Mouse (Mus musculus) liver, embryonic 15.5 days (tissue): ENCODE measurements around the gene Osbpl2. TPM values are rescaled to one million over a fixed set of nuclear protein-coding genes. Genes with fewer than 3 reads are reported as not detected.

ENCODE experiments used
- ATAC-seq: fragments of 200-750 bp; cut with Nextera tagmentation; 2 replicates; pipeline ENCODE4 v1.8.0; 2017; ENCODE audit warnings: moderate number of reproducible peaks, mild to moderate bottlenecking, moderate library complexity; ENCODE audit not compliant: insufficient read depth
- H3K27ac ChIP-seq: fragments of 300-500 bp; sonication (generic); replicated peaks from 2 replicates; pipeline ENCODE4 v1.5.1; 2015; ENCODE audit warnings: mild to moderate bottlenecking, inconsistent platforms
- H3K27me3 ChIP-seq: fragments of 300-500 bp; sonication (generic); 2 replicates; pipeline ENCODE4 v1.6.1; 2015; ENCODE audit warnings: mild to moderate bottlenecking, inconsistent platforms
- H3K36me3 ChIP-seq: fragments of 300-500 bp; sonication (generic); replicated peaks from 2 replicates; pipeline ENCODE4 v1.6.1; 2015; ENCODE audit warnings: moderate library complexity, mild to moderate bottlenecking, inconsistent platforms
- H3K4me1 ChIP-seq: fragments of 300-500 bp; sonication (generic); replicated peaks from 2 replicates; pipeline ENCODE4 v1.6.1; 2015; ENCODE audit warnings: inconsistent platforms
- H3K4me2 ChIP-seq: fragments of 300-500 bp; sonication (generic); 2 replicates; pipeline ENCODE4 v1.6.1; 2015; ENCODE audit warnings: moderate library complexity, mild to moderate bottlenecking, inconsistent platforms
- H3K4me3 ChIP-seq: fragments of 300-500 bp; sonication (generic); replicated peaks from 2 replicates; pipeline ENCODE4 v1.5.1; 2015; ENCODE audit warnings: mild to moderate bottlenecking, inconsistent platforms
- H3K9ac ChIP-seq: fragments of 300-500 bp; sonication (generic); 2 replicates; pipeline ENCODE4 v1.6.1; 2015; ENCODE audit warnings: moderate library complexity, mild to moderate bottlenecking, inconsistent platforms
- H3K9me3 ChIP-seq: fragments of 300-500 bp; sonication (generic); replicated peaks from 2 replicates; pipeline ENCODE4 v1.6.1; 2016; ENCODE audit warnings: inconsistent platforms
- whole genome bisulfite sequencing: fragments of 180-500 bp; shearing (Covaris S2); methylation state at CpG from one replicate; pipeline ENCODE4 v1.1.7; 2015; ENCODE audit warnings: mixed read lengths; ENCODE audit not compliant: insufficient replicate concordance; 5-methylcytosine and 5-hydroxymethylcytosine counted together
- polyA plus RNA-seq: library from polyadenylated mRNA; unstranded; fragments of >200 nt; fragmentation: Nextera tagmentation; extraction: Ambion mirVana; gene quantifications from 2 replicates; pipeline ENCODE4 v1.2.1, GENCODE M21; 2015

The Osbpl2 gene
- 9.4 and 10.5 TPM in 2 replicates for polyA plus RNA-seq

GRCm38 (mm10) chr2:180118661-180119438, at the start of gene Osbpl2:
Gene Osbpl2 (plus strand): TSS chr2:180119306.
- Histone ChIP-seq H3K36me3 (no peaks in the 10 kb centered on the region), H3K4me1 (peaks cover 46% of the 10 kb centered on the region), H3K9me3 (no peaks in the 10 kb centered on the region), H3K27me3 (peaks cover 26% of the 10 kb centered on the region), H3K27ac (peak within 1 kb of the TSS; percentile 83), H3K9ac (peak within 1 kb of the TSS; percentile 83), H3K4me2 (peak within 1 kb of the TSS; percentile 95), H3K4me3 (peak within 1 kb of the TSS; percentile 93)
- WGBS = under 1% methylated on average over 54 of the region's 55 CpGs
- peak; percentile 99 for ATAC-seq

GRCm38 (mm10) chr2:180069770-180070480, 49.2 kb upstream of the Osbpl2 start:
- H3K27ac ChIP-seq = peak overlapping the region; percentile 67
- peak overlapping the region; percentile 85 for H3K4me3 ChIP-seq
- peak overlapping the region; percentile 84 for H3K4me2 ChIP-seq
- peak overlapping the region; percentile 72 for H3K9ac ChIP-seq
- no peaks in the 10 kb centered on the region for H3K27me3 ChIP-seq
- 28% methylated on average over 20 of the region's 20 CpGs for WGBS
- peaks cover 25% of the 10 kb centered on the region for H3K4me1 ChIP-seq
- peaks cover 7% of the 10 kb centered on the region; the same call in 1 of the 2 replicates for H3K36me3 ChIP-seq
- H3K9me3 ChIP-seq = no peaks in the 10 kb centered on the region
- peak; percentile 54 for ATAC-seq

- Histone ChIP-seq H3K4me3 (peak within 1 kb of the TSS; percentile 85), H3K27me3 (no peaks in the 10 kb centered on the region), H3K9me3 (no peaks in the 10 kb centered on the region), H3K9ac (peak within 1 kb of the TSS; percentile 72), H3K36me3 (peaks cover 7% of the 10 kb centered on the region; the same call in 1 of the 2 replicates), H3K4me1 (peaks cover 25% of the 10 kb centered on the region), H3K4me2 (peak within 1 kb of the TSS; percentile 84), H3K27ac (peak within 1 kb of the TSS; percentile 67)
- ATAC-seq = peak; percentile 95
- WGBS = 6% methylated on average over 58 of the region's 58 CpGs
Measured at GRCm38 (mm10) chr2:180070481-180071453, 48.3 kb upstream of the Osbpl2 start, which contains the start of gene Mtg2. Gene Mtg2 (plus strand): TSS chr2:180070588.

- Histone ChIP-seq H3K4me1 (peaks cover 25% of the 10 kb centered on the region), H3K4me2 (peak overlapping the region; percentile 84; the same call in 1 of the 2 replicates), H3K9ac (no peak overlapping the region), H3K27ac (no peak overlapping the region), H3K4me3 (no peak overlapping the region), H3K27me3 (no peaks in the 10 kb centered on the region), H3K9me3 (no peaks in the 10 kb centered on the region), H3K36me3 (peaks cover 7% of the 10 kb centered on the region; the same call in 1 of the 2 replicates)
- no peak for ATAC-seq
- WGBS = 66% methylated on average over 2 of the region's 2 CpGs
Measured at GRCm38 (mm10) chr2:180071671-180072070, 47.4 kb upstream of the Osbpl2 start.

- Histone ChIP-seq H3K4me3 (no peak overlapping the region), H3K36me3 (peaks cover 7% of the 10 kb centered on the region; the same call in 1 of the 2 replicates), H3K27me3 (no peaks in the 10 kb centered on the region), H3K4me1 (peaks cover 25% of the 10 kb centered on the region), H3K27ac (no peak overlapping the region), H3K9me3 (no peaks in the 10 kb centered on the region), H3K4me2 (no peak overlapping the region), H3K9ac (no peak overlapping the region)
- no peak for ATAC-seq
- WGBS = 70% methylated on average over 7 of the region's 7 CpGs
Measured at GRCm38 (mm10) chr2:180072886-180073285, 46.2 kb upstream of the Osbpl2 start.

GRCm38 (mm10) chr2:180077622-180078021, 41.5 kb upstream of the Osbpl2 start:
- no peak overlapping the region for H3K4me3 ChIP-seq
- no peaks in the 10 kb centered on the region for H3K9me3 ChIP-seq
- no peak overlapping the region for H3K27ac ChIP-seq
- no peak overlapping the region for H3K9ac ChIP-seq
- 62% methylated on average over 3 of the region's 3 CpGs for WGBS
- H3K36me3 ChIP-seq = peaks cover 11% of the 10 kb centered on the region; the same call in 1 of the 2 replicates
- H3K27me3 ChIP-seq = no peaks in the 10 kb centered on the region
- ATAC-seq = no peak
- no peak overlapping the region for H3K4me2 ChIP-seq
- H3K4me1 ChIP-seq = no peaks in the 10 kb centered on the region

- Histone ChIP-seq H3K4me3 (no peak overlapping the region), H3K9ac (no peak overlapping the region), H3K27me3 (no peaks in the 10 kb centered on the region), H3K9me3 (no peaks in the 10 kb centered on the region), H3K4me1 (no peaks in the 10 kb centered on the region), H3K27ac (no peak overlapping the region), H3K36me3 (0 out of 2 replicates have a peak, but pooled peaks cover 7% of the 10 kb centered on the region), H3K4me2 (no peak overlapping the region)
- ATAC-seq = no peak
- WGBS = 73% methylated on average over 8 of the region's 8 CpGs
Measured at GRCm38 (mm10) chr2:180080680-180081079, 38.4 kb upstream of the Osbpl2 start.

- Histone ChIP-seq H3K9me3 (no peaks in the 10 kb centered on the region), H3K4me1 (no peaks in the 10 kb centered on the region), H3K9ac (no peak overlapping the region), H3K36me3 (0 out of 2 replicates have a peak, but pooled peaks cover 7% of the 10 kb centered on the region), H3K27me3 (no peaks in the 10 kb centered on the region), H3K4me3 (no peak overlapping the region), H3K4me2 (no peak overlapping the region), H3K27ac (no peak overlapping the region)
- WGBS = 70% methylated on average over 10 of the region's 10 CpGs
- no peak for ATAC-seq
Measured at GRCm38 (mm10) chr2:180083063-180083462, 36.0 kb upstream of the Osbpl2 start.

- H3K9me3 ChIP-seq = no peaks in the 10 kb centered on the region
- 44% methylated on average over 3 of the region's 3 CpGs for WGBS
Measured at GRCm38 (mm10) chr2:180084565-180084964, 34.5 kb upstream of the Osbpl2 start.

GRCm38 (mm10) chr2:180085926-180086636, 33.0 kb upstream of the Osbpl2 start:
- Histone ChIP-seq H3K9ac (no peak overlapping the region), H3K27me3 (no peaks in the 10 kb centered on the region), H3K9me3 (no peaks in the 10 kb centered on the region), H3K4me3 (no peak overlapping the region), H3K27ac (no peak overlapping the region), H3K4me2 (no peak overlapping the region), H3K4me1 (no peaks in the 10 kb centered on the region), H3K36me3 (0 out of 2 replicates have a peak, but pooled peaks cover 3% of the 10 kb centered on the region)
- WGBS = 67% methylated on average over 16 of the region's 16 CpGs
- ATAC-seq = no peak

More at GRCm38 (mm10) chr2:180084565-180084964, 34.5 kb upstream of the Osbpl2 start:
- ATAC-seq = no peak
- Histone ChIP-seq H3K27me3 (no peaks in the 10 kb centered on the region), H3K4me1 (no peaks in the 10 kb centered on the region), H3K4me3 (no peak overlapping the region), H3K36me3 (0 out of 2 replicates have a peak, but pooled peaks cover 7% of the 10 kb centered on the region), H3K9ac (no peak overlapping the region), H3K4me2 (no peak overlapping the region), H3K27ac (no peak overlapping the region)
